Mouse (Mus musculus) midbrain, embryonic 13.5 days (tissue): ENCODE measurements around the gene Adgrl1. TPM values are rescaled to one million over a fixed set of nuclear protein-coding genes. Genes with fewer than 3 reads are reported as not detected.
"Not testable (repeated sequence)": the region's sequence is repeated elsewhere in the genome, so short reads cannot be mapped to it uniquely, and the experiment has no call there.

Experiments used
- ATAC-seq: fragments of 200-750 bp; cut with Nextera tagmentation; 2 replicates; pipeline ENCODE4 v1.8.0; 2017; ENCODE audit warnings: mild to moderate bottlenecking, moderate TSS enrichment, moderate library complexity
- H3K27ac ChIP-seq: fragments of 300-500 bp; sonication (generic); 2 replicates; pipeline ENCODE4 v1.5.1; 2015; ENCODE audit warnings: inconsistent platforms, mild to moderate bottlenecking, moderate library complexity
- H3K27me3 ChIP-seq: fragments of 300-500 bp; sonication (generic); 2 replicates; pipeline ENCODE4 v1.6.1; 2015; ENCODE audit warnings: mild to moderate bottlenecking, inconsistent platforms
- H3K36me3 ChIP-seq: fragments of 300-500 bp; sonication (generic); 2 replicates; pipeline ENCODE4 v1.6.1; 2015; ENCODE audit warnings: mild to moderate bottlenecking, inconsistent platforms
- H3K4me1 ChIP-seq: fragments of 300-500 bp; sonication (generic); replicated peaks from 2 replicates; pipeline ENCODE4 v1.6.1; 2015; ENCODE audit warnings: inconsistent platforms
- H3K4me2 ChIP-seq: fragments of 300-500 bp; sonication (generic); replicated peaks from 2 replicates; pipeline ENCODE4 v1.6.1; 2015; ENCODE audit warnings: moderate library complexity, mild to moderate bottlenecking, inconsistent platforms
- H3K4me3 ChIP-seq: fragments of 300-500 bp; sonication (generic); replicated peaks from 2 replicates; pipeline ENCODE4 v1.5.1; 2015; ENCODE audit warnings: mild to moderate bottlenecking, inconsistent platforms
- H3K9ac ChIP-seq: fragments of 300-500 bp; sonication (generic); replicated peaks from 2 replicates; pipeline ENCODE4 v1.6.1; 2015; ENCODE audit warnings: mild to moderate bottlenecking, inconsistent platforms
- H3K9me3 ChIP-seq: fragments of 300-500 bp; sonication (generic); 2 replicates; pipeline ENCODE4 v1.6.1; 2016; ENCODE audit warnings: mild to moderate bottlenecking, inconsistent platforms
- WGBS: fragments of 180-500 bp; shearing (Covaris S2); methylation state at CpG from one replicate; pipeline ENCODE4 v1.1.7; 2015; 5-methylcytosine and 5-hydroxymethylcytosine counted together
- microRNA-seq: library from miRNA; unstranded; fragments of <30 nt; microRNA quantifications from one replicate; pipeline ENCODE4, GENCODE M21; 2016
- polyA plus RNA-seq: library from polyadenylated mRNA; unstranded; fragments of >200 nt; fragmentation: Nextera tagmentation; extraction: Ambion mirVana; gene quantifications from 2 replicates; pipeline ENCODE4 v1.2.1, GENCODE M21; 2015

Gene Adgrl1
- polyA plus RNA-seq, 1 experiment from 2014 or later, result 46.1 TPM

GRCm38 (mm10) chr8:83980845-83981244 lies 80.9 kb downstream of the Adgrl1 start:
- Histone ChIP-seq H3K4me2 (no peak overlapping the region), H3K4me3 (no peak overlapping the region), H3K27ac (no peak overlapping the region), H3K9ac (no peak overlapping the region), H3K4me1 (peaks cover 27% of the 10 kb centered on the region), H3K27me3 (no peaks in the 10 kb centered on the region), H3K9me3 (no peaks in the 10 kb centered on the region), H3K36me3 (peaks cover 60% of the 10 kb centered on the region)
- 84% methylated on average over 8 of the region's 8 CpGs for WGBS
- ATAC-seq, result no peak

- Histone ChIP-seq H3K4me1 (peaks cover 23% of the 10 kb centered on the region), H3K27ac (no peak overlapping the region), H3K9me3 (no peaks in the 10 kb centered on the region), H3K9ac (no peak overlapping the region; the same call in 1 of the 2 replicates), H3K36me3 (peaks cover 67% of the 10 kb centered on the region), H3K27me3 (no peaks in the 10 kb centered on the region), H3K4me2 (no peak overlapping the region), H3K4me3 (no peak overlapping the region)
- no peak for ATAC-seq
- WGBS, result 98% methylated on average over 7 of the region's 7 CpGs
Measured at GRCm38 (mm10) chr8:83981533-83981932, 81.6 kb downstream of the Adgrl1 start.

- Histone ChIP-seq H3K27me3 (no peaks in the 10 kb centered on the region), H3K9ac (no peak overlapping the region), H3K4me2 (no peak overlapping the region), H3K4me3 (no peak overlapping the region), H3K9me3 (no peaks in the 10 kb centered on the region), H3K27ac (no peak overlapping the region), H3K4me1 (peaks cover 15% of the 10 kb centered on the region), H3K36me3 (peaks cover 76% of the 10 kb centered on the region)
- no peak for ATAC-seq
- WGBS, result 91% methylated on average over 4 of the region's 4 CpGs
Measured at GRCm38 (mm10) chr8:83982449-83982848, 82.5 kb downstream of the Adgrl1 start.

GRCm38 (mm10) chr8:83983222-83983621 lies 83.3 kb downstream of the Adgrl1 start:
- not testable (repeated sequence) for H3K27me3 ChIP-seq, H3K9me3 ChIP-seq, H3K4me1 ChIP-seq, H3K4me3 ChIP-seq, H3K27ac ChIP-seq, H3K9ac ChIP-seq, H3K4me2 ChIP-seq, ATAC-seq
- WGBS, result 97% methylated on average over 2 of the region's 2 CpGs
- H3K36me3 ChIP-seq, result peaks cover 84% of the 10 kb centered on the region

- Histone ChIP-seq H3K9me3 (no peaks in the 10 kb centered on the region), H3K4me1 (no peaks in the 10 kb centered on the region), H3K36me3 (peaks cover 91% of the 10 kb centered on the region), H3K4me3 (no peak overlapping the region), H3K9ac (no peak overlapping the region), H3K27ac (no peak overlapping the region), H3K27me3 (no peaks in the 10 kb centered on the region), H3K4me2 (no peak overlapping the region)
- ATAC-seq, result no peak
- WGBS, result 93% methylated on average over 7 of the region's 7 CpGs
Measured at GRCm38 (mm10) chr8:83989243-83989642, 89.3 kb downstream of the Adgrl1 start.

- Histone ChIP-seq H3K36me3 (peaks cover 89% of the 10 kb centered on the region), H3K9me3 (no peaks in the 10 kb centered on the region), H3K4me1 (no peaks in the 10 kb centered on the region), H3K27ac (no peak overlapping the region), H3K9ac (no peak overlapping the region), H3K4me2 (no peak overlapping the region), H3K4me3 (no peak overlapping the region), H3K27me3 (no peaks in the 10 kb centered on the region)
- no peak for ATAC-seq
- 97% methylated on average over 14 of the region's 14 CpGs for WGBS
Measured at GRCm38 (mm10) chr8:83990170-83990569, 90.3 kb downstream of the Adgrl1 start.

Small RNA genes within 50 kb of the gene (microRNA-seq; reads per million reads assigned to microRNA genes)
- gene Gm44330 (not detected), gene Gm44450 (not detected)

Other genes starting within 250 kb of the Adgrl1 start
- 164 and 172 TPM in 2 replicates for gene Gipc1, start 247.4 kb upstream of the Adgrl1 start, polyA plus RNA-seq
- gene Ptger1, start 233.4 kb upstream of the Adgrl1 start, polyA plus RNA-seq, result 0.75 and 0.81 TPM in 2 replicates
- gene Pkn1, start 200.9 kb upstream of the Adgrl1 start, polyA plus RNA-seq, result 22.7 and 23.3 TPM in 2 replicates
- 154 and 155 TPM in 2 replicates for gene Ddx39, start 184.9 kb upstream of the Adgrl1 start, polyA plus RNA-seq
- 8.6 and 8.7 TPM in 2 replicates for gene Adgre5, start 158.8 kb upstream of the Adgrl1 start, polyA plus RNA-seq
- gene Gm10644, start 55.1 kb downstream of the Adgrl1 start, polyA plus RNA-seq, result 0.70 and 0.94 TPM in 2 replicates
- 25.0 and 25.7 TPM in 2 replicates for gene Asf1b, start 55.4 kb downstream of the Adgrl1 start, polyA plus RNA-seq
- gene Prkaca, start 72.9 kb downstream of the Adgrl1 start, polyA plus RNA-seq, result 177 and 189 TPM in 2 replicates
- gene Samd1, start 97.6 kb downstream of the Adgrl1 start, polyA plus RNA-seq, result 7.7 and 8.7 TPM in 2 replicates
- 0.26 and 0.89 TPM in 2 replicates for gene 1700067K01Rik, start 101.4 kb downstream of the Adgrl1 start, polyA plus RNA-seq
- 0.19 TPM in 1 of 2 replicates, not detected in the other for gene 2210011C24Rik, start 112.1 kb downstream of the Adgrl1 start, polyA plus RNA-seq
- 2.0 and 3.4 TPM in 2 replicates for gene Palm3, start 121.4 kb downstream of the Adgrl1 start, polyA plus RNA-seq
- gene Il27ra, start 142.5 kb downstream of the Adgrl1 start, polyA plus RNA-seq, result 0.23 and 0.26 TPM in 2 replicates
- gene Rln3, start 144.9 kb downstream of the Adgrl1 start, polyA plus RNA-seq, result not detected in 2 replicates
- gene Gm10643, start 165.0 kb downstream of the Adgrl1 start, polyA plus RNA-seq, result 1.8 and 2.1 TPM in 2 replicates
- gene Rfx1, start 166.7 kb downstream of the Adgrl1 start, polyA plus RNA-seq, result 9.8 and 10.0 TPM in 2 replicates
- gene Dcaf15, start 204.7 kb downstream of the Adgrl1 start, polyA plus RNA-seq, result 21.0 and 23.3 TPM in 2 replicates
- gene Podnl1, start 225.9 kb downstream of the Adgrl1 start, polyA plus RNA-seq, result 0.44 and 0.57 TPM in 2 replicates
- gene Cc2d1a, start 247.8 kb downstream of the Adgrl1 start, polyA plus RNA-seq, result 24.5 and 24.7 TPM in 2 replicates
- 2.3 and 2.7 TPM in 2 replicates for gene 4930432K21Rik, start 247.9 kb downstream of the Adgrl1 start, polyA plus RNA-seq